Comparison of ENCODE assay signal across 8 mouse cellular contexts in the genomic region with DNA sequence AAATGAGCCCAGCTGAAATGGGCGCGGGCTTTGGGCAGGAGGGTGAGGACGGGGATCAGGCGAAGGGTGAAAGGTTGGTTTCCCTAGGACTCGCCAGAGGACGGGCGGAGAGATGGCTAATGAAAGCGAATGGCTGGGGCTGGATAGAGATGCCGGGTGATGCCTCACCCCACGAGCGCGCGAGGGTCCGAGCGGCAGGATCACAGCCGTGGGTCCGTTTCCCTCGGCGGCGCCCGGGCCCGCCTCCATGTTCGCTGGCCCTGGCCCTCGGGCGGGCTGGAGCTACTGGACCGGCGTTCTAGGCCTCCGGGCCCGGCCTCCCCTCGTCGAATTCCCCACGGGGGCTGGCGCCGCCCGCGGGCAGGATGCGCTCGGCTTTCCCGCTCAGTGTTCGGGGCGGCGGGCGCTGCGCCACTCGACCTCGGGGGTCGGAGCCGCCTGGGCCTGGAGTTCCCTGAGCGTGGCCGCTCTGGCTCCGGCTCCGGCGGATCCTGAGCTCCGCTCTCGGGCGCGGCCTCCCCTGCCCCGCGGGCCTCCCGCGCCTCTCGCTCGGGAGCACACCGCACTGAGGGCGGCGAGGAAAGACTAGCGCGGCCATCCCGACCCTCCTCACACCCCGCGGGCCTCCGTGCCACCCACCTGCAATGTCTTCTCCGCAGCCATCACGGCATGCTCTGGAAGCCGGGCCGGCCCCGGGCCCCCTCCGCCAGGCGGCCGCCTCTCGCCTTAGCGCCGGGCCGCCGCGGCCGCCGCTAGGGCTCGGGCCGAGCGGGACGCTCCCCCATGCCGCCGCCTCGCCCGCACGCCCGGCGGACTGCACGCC. TPM values are rescaled to one million over a fixed set of nuclear protein-coding genes. Genes with fewer than 3 reads are reported as not detected.
DNase-seq lines count a peak whose midpoint lies in the region; ATAC-seq and TF ChIP-seq lines count a peak whose summit lies in the region.

A gene (minus strand): TSS at position 710 of the 823 bp plus-strand sequence.

- no peak for TF ChIP-seq POLR2A in myocyte (IDR thresholded peaks at IDR 0.05; ENCODE audit: insufficient read length, low read depth)

- H3K27me3 ChIP-seq in embryonic facial prominence, embryonic 15.5 days: no peaks in the 10 kb centered on the region
- H3K27me3 ChIP-seq in heart, embryonic 11.5 days (ENCODE audit: control insufficient read depth, insufficient read depth, low read length): peaks cover 9% of the 10 kb centered on the region; the same call in 1 of the 2 replicates
- H3K27me3 ChIP-seq in kidney, embryonic 14.5 days (ENCODE audit: control insufficient read depth, insufficient read depth, low read length): 0 out of 2 replicates have a peak, but pooled peaks cover 3% of the 10 kb centered on the region
- peaks cover 16% of the 10 kb centered on the region for H3K27me3 ChIP-seq in liver, embryonic 11.5 days (replicated peaks; ENCODE audit: control insufficient read depth, insufficient read depth, low read length)
- no peaks in the 10 kb centered on the region for H3K27me3 ChIP-seq in myocyte (ENCODE audit: control insufficient read depth, insufficient read depth, insufficient read length)
- H3K27me3 ChIP-seq in stomach, embryonic 15.5 days (replicated peaks): no peaks in the 10 kb centered on the region

- H3K79me2 ChIP-seq in myocyte (ENCODE audit: control insufficient read depth, insufficient read depth): peaks cover 42% of the 10 kb centered on the region

- peak within 1 kb of the TSS; percentile 91 for H3K27ac ChIP-seq in embryonic facial prominence, embryonic 15.5 days (replicated peaks)
- peak within 1 kb of the TSS; percentile 94 for H3K27ac ChIP-seq in heart, embryonic 11.5 days (ENCODE audit: low read depth, low read length)
- peak within 1 kb of the TSS; percentile 85 for H3K27ac ChIP-seq in kidney, embryonic 14.5 days (ENCODE audit: low read depth, low read length)
- peak within 1 kb of the TSS; percentile 66 for H3K27ac ChIP-seq in liver, embryonic 11.5 days (ENCODE audit: low read depth, low read length)
- H3K27ac ChIP-seq in stomach, embryonic 15.5 days: peak within 1 kb of the TSS; percentile 90

- peak within 1 kb of the TSS; percentile 91 for H3ac ChIP-seq in myocyte (ENCODE audit: control insufficient read depth, insufficient read length)

- DNase-seq in CD4-positive helper T cell, adult 2 months (ENCODE audit: low read depth, low spot score): peak; percentile 9
- peak; percentile 29 to 39 for DNase-seq in adrenal gland, postnatal 4 days (ENCODE audit: low spot score in 2 of 2)
- peak; percentile 82 for DNase-seq in liver, embryonic 11.5 days (ENCODE audit: low spot score)

- peak within 1 kb of the TSS; percentile 56 for H3K4me2 ChIP-seq in embryonic facial prominence, embryonic 15.5 days (replicated peaks)
- H3K4me2 ChIP-seq in heart, embryonic 11.5 days: peak within 1 kb of the TSS; percentile 77
- peak within 1 kb of the TSS; percentile 59 for H3K4me2 ChIP-seq in kidney, embryonic 14.5 days (replicated peaks; ENCODE audit: low read depth, low read length)
- H3K4me2 ChIP-seq in liver, embryonic 11.5 days: peak within 1 kb of the TSS; percentile 93
- H3K4me2 ChIP-seq in myocyte (ENCODE audit: low read depth): peak within 1 kb of the TSS; percentile 92
- peak within 1 kb of the TSS; percentile 75 for H3K4me2 ChIP-seq in stomach, embryonic 15.5 days

- H3K4me1 ChIP-seq in embryonic facial prominence, embryonic 15.5 days: peaks cover 11% of the 10 kb centered on the region; the same call in 1 of the 2 replicates
- peaks cover 7% of the 10 kb centered on the region; the same call in 1 of the 2 replicates for H3K4me1 ChIP-seq in heart, embryonic 11.5 days (ENCODE audit: control insufficient read depth, insufficient read depth, low read length)
- H3K4me1 ChIP-seq in kidney, embryonic 14.5 days (ENCODE audit: control insufficient read depth, insufficient read depth, low read length): peaks cover 12% of the 10 kb centered on the region; the same call in 1 of the 2 replicates
- peaks cover 12% of the 10 kb centered on the region for H3K4me1 ChIP-seq in liver, embryonic 11.5 days (replicated peaks; ENCODE audit: control insufficient read depth, insufficient read depth, low read length)
- peaks cover 3% of the 10 kb centered on the region; the same call in 1 of the 2 replicates for H3K4me1 ChIP-seq in stomach, embryonic 15.5 days

- no peaks in the 10 kb centered on the region for H3K36me3 ChIP-seq in embryonic facial prominence, embryonic 15.5 days
- H3K36me3 ChIP-seq in heart, embryonic 11.5 days (ENCODE audit: control insufficient read depth, insufficient read depth, low read length): no peaks in the 10 kb centered on the region
- no peaks in the 10 kb centered on the region for H3K36me3 ChIP-seq in kidney, embryonic 14.5 days (ENCODE audit: control insufficient read depth, insufficient read depth, low read length)
- no peaks in the 10 kb centered on the region for H3K36me3 ChIP-seq in liver, embryonic 11.5 days (ENCODE audit: control insufficient read depth, insufficient read depth, low read length)
- H3K36me3 ChIP-seq in myocyte (ENCODE audit: control insufficient read depth, insufficient read depth): no peaks in the 10 kb centered on the region
- H3K36me3 ChIP-seq in stomach, embryonic 15.5 days: no peaks in the 10 kb centered on the region

- under 1% methylated on average over 98 of the region's 100 CpGs for WGBS in embryonic facial prominence, embryonic 15.5 days
- under 1% methylated on average over 85 of the region's 100 CpGs for WGBS in heart, embryonic 11.5 days (ENCODE audit: insufficient replicate concordance)
- under 1% methylated on average over 71 of the region's 100 CpGs for WGBS in kidney, embryonic 14.5 days
- WGBS in liver, embryonic 11.5 days: 0% methylated on average over 92 of the region's 100 CpGs
- WGBS in stomach, embryonic 15.5 days: under 1% methylated on average over 91 of the region's 100 CpGs

- no peaks in the 10 kb centered on the region for H3K9me3 ChIP-seq in embryonic facial prominence, embryonic 15.5 days (replicated peaks)
- H3K9me3 ChIP-seq in heart, embryonic 11.5 days (replicated peaks; ENCODE audit: control insufficient read depth, low read length): no peaks in the 10 kb centered on the region
- H3K9me3 ChIP-seq in kidney, embryonic 14.5 days (ENCODE audit: control insufficient read depth, low read length): no peaks in the 10 kb centered on the region
- H3K9me3 ChIP-seq in liver, embryonic 11.5 days (ENCODE audit: control insufficient read depth, low read length): no peaks in the 10 kb centered on the region
- no peaks in the 10 kb centered on the region for H3K9me3 ChIP-seq in stomach, embryonic 15.5 days

- peak within 1 kb of the TSS; percentile 91 for H3K9ac ChIP-seq in embryonic facial prominence, embryonic 15.5 days
- peak within 1 kb of the TSS; percentile 96 for H3K9ac ChIP-seq in heart, embryonic 11.5 days (ENCODE audit: low read depth, low read length)
- H3K9ac ChIP-seq in kidney, embryonic 14.5 days (ENCODE audit: low read depth, low read length): peak within 1 kb of the TSS; percentile 87
- peak within 1 kb of the TSS; percentile 85 for H3K9ac ChIP-seq in liver, embryonic 11.5 days (ENCODE audit: low read depth, low read length)
- peak within 1 kb of the TSS; percentile 86 for H3K9ac ChIP-seq in stomach, embryonic 15.5 days

- ATAC-seq in embryonic facial prominence, embryonic 15.5 days (ENCODE audit: insufficient number of reproducible peaks, low FRiP score, low TSS enrichment, low read depth): peak; percentile 87
- peak; percentile 75 for ATAC-seq in heart, embryonic 11.5 days (replicated peaks; ENCODE audit: insufficient number of reproducible peaks, low FRiP score, low TSS enrichment)
- peak; percentile 89 for ATAC-seq in kidney, embryonic 14.5 days (ENCODE audit: low FRiP score, low TSS enrichment)
- ATAC-seq in liver, embryonic 11.5 days (replicated peaks; ENCODE audit: low FRiP score): peak; percentile 77
- peak; percentile 76 for ATAC-seq in stomach, embryonic 15.5 days (ENCODE audit: insufficient read depth, low FRiP score, low read depth)

- peak within 1 kb of the TSS; percentile 77 for H3K4me3 ChIP-seq in embryonic facial prominence, embryonic 15.5 days (replicated peaks)
- peak within 1 kb of the TSS; percentile 78 for H3K4me3 ChIP-seq in heart, embryonic 11.5 days (ENCODE audit: low read depth, low read length)
- peak within 1 kb of the TSS; percentile 89 for H3K4me3 ChIP-seq in kidney, embryonic 14.5 days (ENCODE audit: low read length)
- H3K4me3 ChIP-seq in liver, embryonic 11.5 days (ENCODE audit: low read depth, low read length): peak within 1 kb of the TSS; percentile 79
- peak within 1 kb of the TSS; percentile 56 for H3K4me3 ChIP-seq in myocyte
- peak within 1 kb of the TSS; percentile 85 for H3K4me3 ChIP-seq in stomach, embryonic 15.5 days (replicated peaks)

TF ChIP-seq in myocyte, 11 proteins besides CTCF, POLR2A, EP300 and RAD21:
- peak in 1 of 3 experiments; percentile 15 for TF ChIP-seq MYOG (IDR thresholded peaks at IDR 0.05; ENCODE audit: control insufficient read depth in 1 of 3, insufficient read depth in 1 of 3, insufficient read length in 2 of 3, low read depth in 2 of 3)
- TF ChIP-seq E2F4 (IDR thresholded peaks at IDR 0.05; ENCODE audit: insufficient read depth): no peak

RNA-seq across cellular contexts. Expression of the gene that starts here (rescaled TPM):
- 10 to 100 TPM; 19.8 to 21.2 TPM for total RNA-seq in adrenal gland, postnatal 4 days (2021)
- polyA plus RNA-seq in embryonic facial prominence, embryonic 15.5 days (2015; fragmentation: Nextera tagmentation; extraction: Ambion mirVana): 3.1 and 3.4 TPM in 2 replicates
- polyA plus RNA-seq in heart, embryonic 11.5 days (2014; fragmentation: Nextera tagmentation; extraction: Ambion mirVana): 3.8 and 4.3 TPM in 2 replicates
- 5.4 and 5.5 TPM in 2 replicates for polyA plus RNA-seq in kidney, embryonic 14.5 days (2014; fragmentation: Nextera tagmentation; extraction: Ambion mirVana)
- polyA plus RNA-seq in liver, embryonic 11.5 days (2014; fragmentation: Nextera tagmentation; extraction: Ambion mirVana): 1.6 and 1.7 TPM in 2 replicates
- 1.2 TPM for polyA plus RNA-seq in myocyte (2012; fragmentation: generic; extraction: Trizol)
- polyA plus RNA-seq in stomach, embryonic 15.5 days (2015; fragmentation: Nextera tagmentation; extraction: Ambion mirVana): 2.5 and 2.6 TPM in 2 replicates

Comparison
In these comparisons a context has a peak if more than half of its experiments do, and no peak if none do; other contexts are left out.
1. Peak in every context shown above with its lines: DNase-seq, ATAC-seq, H3K4me3 ChIP-seq and H3K27ac ChIP-seq.
2. DNase-seq: peak in every context shown above with its lines; median percentile 82 in liver, embryonic 11.5 days; 34 in adrenal gland, postnatal 4 days; 9 in CD4-positive helper T cell, adult 2 months.